Mouse (Mus musculus): Measurements from ENCODE around the gene C1qb. TPM values are rescaled to one million over a fixed set of nuclear protein-coding genes. Genes with fewer than 3 reads are reported as not detected.

The C1qb gene
- polyA plus RNA-seq, 1 experiment = 175 TPM

DNA sequence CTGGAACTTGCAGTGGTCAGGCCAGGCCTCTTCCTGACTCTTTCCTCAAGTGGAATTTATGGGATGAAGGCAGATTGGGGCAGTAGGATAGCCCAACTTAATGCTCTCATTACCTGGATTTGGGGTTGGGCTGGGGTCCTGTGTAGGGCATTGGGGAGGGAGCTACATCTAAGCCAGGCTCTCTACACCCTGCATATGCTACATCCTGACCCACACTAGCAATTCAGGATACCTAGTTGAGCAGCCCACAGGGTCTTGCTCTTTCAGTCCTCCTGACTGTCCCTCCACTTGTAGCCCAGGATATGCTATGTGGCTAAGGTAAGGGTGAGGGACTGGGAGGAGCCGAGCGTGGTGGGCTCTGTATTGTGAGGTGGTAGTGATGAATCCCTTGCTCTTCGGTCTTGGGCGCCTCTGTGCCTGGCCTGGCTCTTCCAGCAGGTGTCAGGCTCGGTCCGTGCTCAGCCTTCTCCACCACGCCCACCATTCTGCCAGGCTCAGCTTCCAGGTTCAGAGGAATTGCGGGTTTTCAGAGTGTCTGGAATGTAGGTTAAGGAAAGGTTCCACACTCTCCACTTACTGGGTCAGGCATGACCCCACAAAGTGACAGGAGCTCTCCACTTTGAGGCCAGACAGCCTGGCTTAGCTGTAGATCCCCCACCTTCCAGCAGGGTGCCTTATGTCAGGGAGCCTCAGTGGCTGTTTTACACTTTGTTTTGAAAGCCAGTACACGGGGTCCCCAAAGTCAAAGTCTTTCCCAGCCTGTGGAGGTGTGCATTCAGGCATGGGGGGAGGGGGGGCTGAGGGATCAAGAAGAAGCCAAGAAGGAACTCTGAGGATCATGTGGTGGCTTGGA, 7.9 kb upstream of the C1qb start:
- no peak for DNase-seq (ENCODE audit: low spot score)

GRCm38 (mm10) chr4:136892811-136893210, 6.8 kb upstream of the C1qb start, which contains the start of gene C1qc:
TSS of gene C1qc (minus strand) at chr4:136893065.
- DNase-seq (ENCODE audit: low spot score) = no peak

DNA sequence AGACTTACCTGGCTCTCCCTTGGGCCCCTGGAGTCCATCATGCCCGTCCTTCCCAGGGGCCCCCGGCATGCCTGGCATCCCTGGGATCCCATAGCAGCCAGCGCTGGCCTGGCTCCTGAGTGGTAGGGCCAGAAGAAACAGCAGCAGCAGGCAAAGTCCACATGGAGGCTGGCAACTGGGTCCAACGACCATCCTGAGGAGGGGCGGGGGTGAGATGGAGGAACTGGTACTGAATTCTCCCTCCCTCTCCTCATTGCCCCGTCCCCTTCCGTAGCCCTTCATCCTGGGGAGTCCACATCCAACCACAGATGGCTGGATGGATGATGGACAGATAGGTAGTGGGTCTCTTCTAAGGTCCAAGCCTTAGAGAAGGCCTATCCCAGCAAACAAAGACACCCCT, 6.4 kb upstream of the C1qb start:
- DNase-seq (ENCODE audit: low spot score) = no peak

- DNase-seq (ENCODE audit: low spot score) = no peak
Observed at GRCm38 (mm10) chr4:136891115-136891514, 5.1 kb upstream of the C1qb start.

DNA sequence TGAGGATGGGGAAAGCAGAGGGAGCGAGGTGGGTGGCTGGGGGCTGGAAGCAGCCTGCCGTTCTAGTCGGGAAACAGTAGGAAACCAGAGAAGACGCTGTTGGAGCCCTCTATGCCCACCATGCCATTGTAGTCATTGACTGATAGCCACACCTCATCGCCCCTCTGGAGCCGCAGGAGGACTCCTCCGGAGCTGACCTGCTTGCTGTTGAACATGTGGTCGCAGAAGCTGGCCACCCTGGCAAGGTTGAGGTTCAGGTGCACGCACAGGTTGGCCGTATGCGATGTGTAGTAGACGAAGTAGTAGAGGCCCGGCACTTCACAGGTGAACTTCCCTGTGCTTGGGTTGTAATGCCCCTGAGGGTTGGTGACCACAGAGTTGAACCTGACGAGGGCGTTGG, 4.0 kb upstream of the C1qb start:
- no peak for DNase-seq (ENCODE audit: low spot score)

DNA sequence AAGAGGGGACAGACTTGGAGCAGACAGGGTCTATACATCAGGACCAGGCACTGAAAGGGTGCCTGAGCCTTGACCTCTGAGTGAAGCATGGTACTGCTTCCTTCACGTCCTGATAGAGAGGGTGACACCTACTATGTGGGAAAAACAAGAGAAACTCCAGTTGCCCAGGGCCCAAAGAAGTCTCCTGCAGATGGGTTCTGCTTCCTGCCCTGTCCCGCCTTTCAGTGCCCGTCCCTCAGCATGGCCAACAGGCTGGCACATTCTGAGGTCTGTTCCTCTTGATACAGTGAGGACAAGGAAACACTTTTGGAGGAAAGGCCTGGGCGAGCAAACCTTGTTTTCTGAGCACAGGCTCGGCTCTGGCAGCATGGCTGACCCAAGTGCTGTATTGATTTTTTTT, 1.7 kb upstream of the C1qb start:
- DNase-seq (ENCODE audit: low spot score) = no peak

DNA sequence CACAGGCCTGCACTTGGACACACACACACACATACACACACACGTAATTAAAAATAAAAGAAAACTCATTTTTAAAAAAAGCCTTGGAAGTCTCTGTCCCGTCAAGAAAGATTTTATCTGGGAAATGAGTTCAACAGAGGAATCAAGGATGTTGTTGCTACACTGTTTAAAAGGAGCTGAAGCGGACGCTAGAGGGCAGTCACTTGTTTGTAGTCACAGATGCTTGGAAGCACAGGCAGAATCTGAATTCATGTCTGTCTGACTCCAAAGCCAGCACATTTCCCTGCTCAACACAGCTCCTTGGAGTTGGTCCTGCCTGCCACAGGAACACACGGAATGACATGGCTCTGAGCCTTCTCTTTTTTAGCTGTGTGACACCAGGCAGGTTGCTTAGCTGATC, 7.4 kb downstream of the C1qb start:
- no peak for DNase-seq (ENCODE audit: low spot score)

DNA sequence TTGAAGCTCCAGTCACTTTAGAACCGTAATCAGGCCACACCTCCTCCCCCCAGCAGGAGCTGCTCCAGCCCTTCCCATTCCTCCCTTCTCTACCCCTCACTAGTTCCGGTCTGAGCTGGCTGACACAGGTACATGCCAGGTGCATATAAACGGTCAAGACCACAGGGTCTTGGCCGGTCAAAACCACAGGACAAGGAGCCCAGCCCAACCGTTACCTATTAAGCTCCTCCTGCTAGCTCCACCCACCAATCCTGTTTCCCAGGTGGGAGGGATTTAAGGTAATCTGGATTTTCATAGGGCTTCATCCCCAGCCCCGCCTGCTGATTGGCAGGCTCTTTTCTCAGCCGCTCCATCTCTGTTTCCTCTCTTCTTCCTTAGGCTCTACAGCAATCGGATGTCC, 7.8 kb downstream of the C1qb start:
- no peak for DNase-seq (ENCODE audit: low spot score)

DNA sequence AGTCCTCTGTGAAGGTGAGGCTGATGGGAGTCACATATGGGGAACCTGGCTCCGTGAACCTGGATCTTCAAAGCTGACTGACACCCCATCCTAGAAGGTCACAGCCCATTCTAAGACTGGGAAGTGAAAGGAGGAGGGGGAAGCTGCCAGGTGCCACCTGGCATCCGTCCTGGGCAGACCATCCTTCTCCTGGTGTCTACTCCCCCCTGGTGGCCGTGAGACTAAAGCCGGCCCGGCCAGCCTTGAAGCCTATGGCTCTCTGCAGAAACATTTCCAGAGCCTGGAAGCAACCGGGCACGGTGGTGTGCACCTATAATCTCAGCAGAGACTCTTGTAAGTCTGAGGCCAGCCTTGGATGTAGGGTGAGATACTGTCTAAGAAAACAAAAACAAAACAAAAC, 9.0 kb downstream of the C1qb start:
- DNase-seq (ENCODE audit: low spot score) = peak; percentile 33

- no peak for DNase-seq (ENCODE audit: low spot score)
Observed at GRCm38 (mm10) chr4:136875012-136875411, 11.0 kb downstream of the C1qb start.

DNA sequence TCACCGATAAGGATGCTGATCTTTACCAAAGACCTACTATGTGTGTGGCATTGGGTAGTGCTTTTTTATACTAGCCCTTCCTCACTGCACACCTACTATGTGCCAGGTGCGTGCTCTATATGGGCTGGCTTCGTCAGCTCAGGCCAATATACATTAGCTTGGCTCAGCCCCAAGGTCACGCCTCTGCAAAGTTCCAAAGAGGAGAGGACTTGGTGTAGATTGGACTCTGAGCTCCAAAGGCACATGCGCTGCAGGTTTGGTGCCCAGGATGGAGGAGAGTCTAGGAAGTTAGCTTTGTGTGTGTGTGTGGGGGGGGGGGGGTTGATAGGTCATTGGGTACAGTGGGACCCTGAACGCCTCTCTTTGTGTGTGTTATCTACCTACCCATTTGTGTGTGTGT, 17.6 kb downstream of the C1qb start:
- DNase-seq (ENCODE audit: low spot score) = no peak

- no peak for DNase-seq (ENCODE audit: low spot score)
Observed at GRCm38 (mm10) chr4:136867690-136868345, 18.2 kb downstream of the C1qb start.

DNA sequence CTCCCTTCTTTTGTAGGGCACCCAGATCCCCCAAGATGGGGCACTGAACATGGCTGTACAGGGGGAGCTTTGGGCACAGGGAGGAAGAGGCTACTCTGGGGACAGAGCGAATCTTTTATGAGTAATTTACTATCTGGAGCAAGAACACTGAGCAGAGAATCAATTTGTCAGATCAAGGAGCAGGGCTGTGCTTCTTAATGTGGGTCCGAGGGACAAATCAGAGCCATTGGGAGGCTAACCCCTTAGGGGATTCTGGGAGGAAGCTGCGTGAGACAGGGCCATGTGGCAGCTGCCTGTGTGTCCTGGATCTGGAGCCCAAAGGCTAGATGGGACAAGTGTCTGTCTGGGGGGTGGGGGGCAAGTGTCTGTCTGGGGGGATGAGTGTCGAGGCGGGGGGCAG, 20.5 kb downstream of the C1qb start:
- DNase-seq (ENCODE audit: low spot score) = no peak

GRCm38 (mm10) chr4:136864751-136865470, 21.1 kb downstream of the C1qb start:
- DNase-seq (ENCODE audit: low spot score) = no peak

- no peak for DNase-seq (ENCODE audit: low spot score)
Observed at GRCm38 (mm10) chr4:136863517-136863916, 22.5 kb downstream of the C1qb start.

DNA sequence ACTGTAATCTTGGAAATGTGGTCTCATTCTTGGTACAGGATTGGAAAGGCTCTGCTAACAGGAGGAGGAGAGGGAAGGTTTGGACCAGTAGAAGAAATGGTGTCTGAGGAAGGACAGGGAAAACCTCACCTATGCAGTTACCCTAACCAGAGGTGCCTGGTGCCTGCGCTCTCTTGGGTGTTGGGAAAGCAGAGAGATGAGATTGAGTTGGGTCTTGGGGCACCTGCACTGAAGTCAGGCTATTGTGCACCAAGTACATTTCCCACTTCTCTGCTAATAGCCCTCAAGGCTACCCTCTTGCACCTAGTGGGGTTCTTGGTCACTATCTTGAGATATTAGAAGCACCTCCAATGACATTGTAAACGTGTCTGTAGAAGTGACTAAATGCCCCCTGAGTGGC, 23.6 kb downstream of the C1qb start:
- no peak for DNase-seq (ENCODE audit: low spot score)

DNA sequence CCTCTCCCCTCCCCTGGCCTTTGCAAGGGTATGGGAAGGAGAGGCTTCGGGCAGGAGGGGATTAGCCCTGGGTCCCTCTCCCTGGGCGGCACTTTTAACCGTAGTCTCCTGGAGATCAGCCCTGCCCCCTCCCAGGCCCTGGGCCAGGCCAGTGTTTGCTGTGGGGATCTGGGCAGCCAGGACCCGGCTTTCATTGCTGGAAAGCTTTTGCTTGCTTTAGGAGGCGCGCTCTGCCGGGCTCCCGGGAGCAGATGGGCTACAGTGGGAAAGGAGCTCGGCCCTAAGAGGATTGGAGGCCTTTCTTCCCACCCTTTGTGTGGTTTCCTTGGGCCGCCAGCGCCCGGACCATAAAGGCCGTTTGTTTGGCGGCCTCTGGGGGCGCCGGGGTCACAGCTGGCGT, 24.2 kb downstream of the C1qb start:
- no peak for DNase-seq (ENCODE audit: low spot score)

GRCm38 (mm10) chr4:136860022-136860421, 26.0 kb downstream of the C1qb start:
- DNase-seq (ENCODE audit: low spot score) = no peak

GRCm38 (mm10) chr4:136855081-136855480, 30.9 kb downstream of the C1qb start:
- no peak for DNase-seq (ENCODE audit: low spot score)

DNA sequence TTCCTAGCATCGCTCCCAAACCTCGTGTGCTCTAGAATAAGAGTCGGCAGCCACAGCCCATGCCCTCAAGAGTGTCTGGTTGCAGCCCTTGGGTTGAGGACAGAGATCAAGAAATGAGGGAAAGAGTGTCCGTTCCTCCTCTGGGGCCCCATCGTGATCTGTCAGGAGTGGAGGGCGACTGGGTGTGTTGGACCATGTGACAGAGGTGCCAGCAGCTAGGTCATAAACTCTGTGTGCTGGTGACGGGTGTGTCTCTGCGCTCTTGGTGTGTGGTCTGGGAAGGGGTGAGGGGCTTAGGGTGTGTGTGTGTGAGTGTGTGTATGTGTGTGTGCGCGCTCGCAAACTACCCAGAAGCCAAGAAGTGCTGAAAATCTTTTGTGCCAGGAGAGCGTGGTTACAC, 33.0 kb downstream of the C1qb start:
- no peak for DNase-seq (ENCODE audit: low spot score)

- DNase-seq (ENCODE audit: low spot score) = no peak
Observed at GRCm38 (mm10) chr4:136852119-136852518, 33.9 kb downstream of the C1qb start.

- DNase-seq (ENCODE audit: low spot score) = no peak
Observed at GRCm38 (mm10) chr4:136848565-136848964, 37.4 kb downstream of the C1qb start.

DNA sequence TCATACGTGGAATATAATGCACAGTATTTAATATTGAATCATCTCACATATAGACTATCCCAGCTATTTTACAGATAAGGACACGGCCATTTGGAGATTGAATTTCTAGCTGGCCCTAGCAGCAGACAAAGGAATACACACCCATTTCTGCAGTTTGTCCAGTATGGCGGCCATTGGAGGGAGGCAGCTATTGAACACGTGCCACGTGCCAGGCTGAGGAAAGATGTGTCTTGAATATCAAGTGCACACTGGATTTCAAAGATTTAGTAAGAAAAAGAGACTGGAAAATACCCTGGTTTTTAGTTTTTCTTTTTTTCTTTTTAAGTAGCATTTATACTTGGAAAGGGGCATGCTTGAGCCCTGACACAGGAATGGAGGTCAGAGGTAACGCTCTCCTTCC, 38.8 kb downstream of the C1qb start:
- no peak for DNase-seq (ENCODE audit: low spot score)

Data from urinary bladder, adult 2 months (tissue).